Mouse (Mus musculus): ENCODE results near the gene Homer2. TPM values are rescaled to one million over a fixed set of nuclear protein-coding genes. Genes with fewer than 3 reads are reported as not detected.

The Homer2 gene
- polyA plus RNA-seq, 1 experiment, result 0.05 TPM

DNA sequence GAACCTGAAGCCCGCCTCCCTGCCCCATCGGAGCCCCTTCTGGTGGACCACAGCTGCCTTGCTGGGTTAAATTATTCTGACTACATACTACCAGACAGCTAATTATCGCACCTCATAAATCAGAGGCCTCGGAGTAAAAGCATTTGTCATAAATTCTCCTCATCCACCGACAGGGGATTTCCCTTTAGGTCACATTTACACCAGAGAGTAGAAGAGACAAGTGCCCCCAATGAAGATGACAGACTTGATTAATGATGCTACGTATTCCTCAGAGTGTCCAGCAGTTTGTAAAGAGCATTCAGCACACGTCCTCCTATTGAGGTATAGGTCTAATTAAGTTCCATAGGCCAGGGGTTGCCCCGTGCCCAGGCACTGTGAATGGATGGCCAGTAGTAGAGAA, 50.7 kb downstream of the Homer2 start:
- no peaks in the 10 kb centered on the region for H3K79me2 ChIP-seq (ENCODE audit: control insufficient read depth, insufficient read depth)
- TF ChIP-seq CEBPB (IDR thresholded peaks at IDR 0.05; ENCODE audit: low read depth) (no peak), MYOD1 (IDR thresholded peaks at IDR 0.05; ENCODE audit: control insufficient read depth, insufficient read length, low read depth) (no peak), MAX (IDR thresholded peaks at IDR 0.05) (no peak), USF1 (IDR thresholded peaks at IDR 0.05; ENCODE audit: low read depth) (no peak), FOSL1 (IDR thresholded peaks at IDR 0.05; ENCODE audit: insufficient read depth, low read length, poor library complexity, severe bottlenecking) (no peak), CTCF (IDR thresholded peaks at IDR 0.05; ENCODE audit: control insufficient read depth, insufficient read depth, insufficient read length) (no peak), MYOG (IDR thresholded peaks at IDR 0.05; ENCODE audit: control insufficient read depth, extremely low read depth, insufficient read length) (no peak)
- no peak overlapping the region for H3K4me3 ChIP-seq (ENCODE audit: insufficient read depth, poor library complexity, severe bottlenecking)
- H3K27me3 ChIP-seq (ENCODE audit: control insufficient read depth, insufficient read depth, insufficient read length), result peaks cover 16% of the 10 kb centered on the region
- H3ac ChIP-seq (ENCODE audit: control insufficient read depth, insufficient read length, low read depth), result no peak overlapping the region
- H3K79me3 ChIP-seq (ENCODE audit: low read depth), result no peaks in the 10 kb centered on the region
- H3K36me3 ChIP-seq (ENCODE audit: control insufficient read depth, insufficient read depth), result no peaks in the 10 kb centered on the region

DNA sequence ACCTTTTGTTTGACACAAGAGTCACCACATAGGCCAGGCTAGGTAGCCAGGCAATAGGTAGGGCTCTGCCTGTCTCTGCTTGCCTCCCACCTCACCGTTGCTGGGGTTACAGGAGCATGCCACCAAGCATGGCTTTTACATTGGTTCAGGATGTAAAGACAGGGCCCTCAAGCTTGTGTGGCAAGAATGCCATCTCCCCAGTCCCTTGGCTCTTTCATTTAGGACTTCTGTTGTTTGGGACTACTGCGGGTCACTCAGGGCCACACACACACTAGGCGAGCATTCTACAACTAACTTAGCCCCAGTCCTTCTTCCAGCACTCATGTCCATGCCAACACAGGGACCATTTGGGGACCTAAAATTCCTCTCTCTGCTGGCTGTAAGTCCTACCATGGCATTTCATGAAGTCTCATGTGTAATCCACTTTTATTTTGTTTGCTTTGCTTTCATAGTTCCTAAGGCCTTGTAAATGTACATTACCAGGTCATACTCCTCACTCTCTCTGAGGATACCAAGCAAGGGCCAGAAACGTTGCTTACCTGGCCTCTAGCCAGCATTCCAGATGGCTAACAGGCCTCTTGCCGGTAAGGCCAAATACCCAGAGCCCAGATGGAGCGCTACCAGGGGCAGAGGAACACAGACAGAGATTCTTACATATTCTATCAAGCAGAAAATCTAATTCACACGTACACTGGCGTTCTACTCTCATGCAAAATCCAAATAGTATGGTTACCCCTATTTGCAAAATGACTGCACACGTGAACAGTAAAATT, 52.2 kb downstream of the Homer2 start:
- H3K79me3 ChIP-seq (ENCODE audit: low read depth), result no peaks in the 10 kb centered on the region
- H3K79me2 ChIP-seq (ENCODE audit: control insufficient read depth, insufficient read depth), result no peaks in the 10 kb centered on the region
- no peak overlapping the region for H3K4me3 ChIP-seq (ENCODE audit: insufficient read depth, poor library complexity, severe bottlenecking)
- H3ac ChIP-seq (ENCODE audit: control insufficient read depth, insufficient read length, low read depth), result no peak overlapping the region
- H3K36me3 ChIP-seq (ENCODE audit: control insufficient read depth, insufficient read depth), result no peaks in the 10 kb centered on the region
- TF ChIP-seq FOSL1 (IDR thresholded peaks at IDR 0.05; ENCODE audit: insufficient read depth, low read length, poor library complexity, severe bottlenecking) (no peak), MAX (IDR thresholded peaks at IDR 0.05) (no peak), MYOD1 (IDR thresholded peaks at IDR 0.05; ENCODE audit: control insufficient read depth, insufficient read length, low read depth) (no peak), MYOG (IDR thresholded peaks at IDR 0.05; ENCODE audit: control insufficient read depth, extremely low read depth, insufficient read length) (no peak), CTCF (IDR thresholded peaks at IDR 0.05; ENCODE audit: control insufficient read depth, insufficient read depth, insufficient read length) (no peak), USF1 (IDR thresholded peaks at IDR 0.05; ENCODE audit: low read depth) (no peak), CEBPB (IDR thresholded peaks at IDR 0.05; ENCODE audit: low read depth) (no peak)
- peaks cover 21% of the 10 kb centered on the region for H3K27me3 ChIP-seq (ENCODE audit: control insufficient read depth, insufficient read depth, insufficient read length)

DNA sequence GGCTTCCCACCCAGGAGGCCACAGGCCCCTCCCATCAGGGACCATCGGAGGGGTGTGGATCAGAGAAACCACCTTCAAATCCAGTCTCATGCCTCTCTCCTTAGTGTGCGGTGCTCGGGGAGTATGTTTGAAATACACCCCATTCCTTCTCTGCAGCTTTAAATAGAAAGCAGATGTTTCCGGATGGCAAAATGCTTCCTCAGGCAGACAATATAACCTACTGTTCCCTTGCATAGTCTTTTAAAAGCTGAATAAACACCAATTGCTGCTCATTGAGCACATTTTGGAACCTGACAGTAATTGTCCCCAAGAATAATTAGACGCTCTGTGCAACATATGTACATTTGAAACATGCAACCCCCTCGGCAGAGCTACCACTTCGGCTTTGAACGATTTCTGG, 53.3 kb downstream of the Homer2 start:
- Histone ChIP-seq H3K4me3 (ENCODE audit: insufficient read depth, poor library complexity, severe bottlenecking) (no peak overlapping the region), H3ac (ENCODE audit: control insufficient read depth, insufficient read length, low read depth) (no peak overlapping the region), H3K36me3 (ENCODE audit: control insufficient read depth, insufficient read depth) (no peaks in the 10 kb centered on the region), H3K79me2 (ENCODE audit: control insufficient read depth, insufficient read depth) (no peaks in the 10 kb centered on the region), H3K79me3 (ENCODE audit: low read depth) (no peaks in the 10 kb centered on the region), H3K27me3 (ENCODE audit: control insufficient read depth, insufficient read depth, insufficient read length) (peaks cover 25% of the 10 kb centered on the region)
- no peak for TF ChIP-seq CEBPB (IDR thresholded peaks at IDR 0.05; ENCODE audit: low read depth)
- TF ChIP-seq MYOD1 (IDR thresholded peaks at IDR 0.05; ENCODE audit: control insufficient read depth, insufficient read length, low read depth), result no peak
- TF ChIP-seq FOSL1 (IDR thresholded peaks at IDR 0.05; ENCODE audit: insufficient read depth, low read length, poor library complexity, severe bottlenecking), result no peak
- TF ChIP-seq CTCF (IDR thresholded peaks at IDR 0.05; ENCODE audit: control insufficient read depth, insufficient read depth, insufficient read length), result no peak
- no peak for TF ChIP-seq MAX (IDR thresholded peaks at IDR 0.05)
- TF ChIP-seq USF1 (IDR thresholded peaks at IDR 0.05; ENCODE audit: low read depth), result no peak
- TF ChIP-seq MYOG (IDR thresholded peaks at IDR 0.05; ENCODE audit: control insufficient read depth, extremely low read depth, insufficient read length), result no peak

DNA sequence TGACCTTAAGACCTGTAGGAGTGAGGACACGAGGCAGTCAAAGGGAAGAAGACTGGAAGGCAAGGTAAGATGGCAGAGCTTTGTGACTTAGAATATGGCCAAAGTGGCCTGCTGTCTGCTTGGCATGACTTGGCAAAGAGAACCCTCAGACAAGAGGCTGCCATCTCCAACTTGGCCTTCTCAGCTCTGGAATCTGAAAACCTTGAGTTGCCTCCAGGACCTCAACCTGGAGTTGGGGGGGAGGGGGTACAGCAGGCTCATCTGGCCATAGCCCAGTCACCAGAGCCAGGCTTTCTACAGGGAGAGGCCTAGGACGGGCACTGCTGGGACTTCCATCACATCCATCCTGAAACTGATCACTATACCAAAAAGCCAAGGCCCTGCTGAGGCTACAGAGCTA, 55.0 kb downstream of the Homer2 start:
- TF ChIP-seq CEBPB (IDR thresholded peaks at IDR 0.05; ENCODE audit: low read depth), result no peak
- TF ChIP-seq FOSL1 (IDR thresholded peaks at IDR 0.05; ENCODE audit: insufficient read depth, low read length, poor library complexity, severe bottlenecking), result no peak
- TF ChIP-seq MYOG (IDR thresholded peaks at IDR 0.05; ENCODE audit: control insufficient read depth, extremely low read depth, insufficient read length), result no peak

DNA sequence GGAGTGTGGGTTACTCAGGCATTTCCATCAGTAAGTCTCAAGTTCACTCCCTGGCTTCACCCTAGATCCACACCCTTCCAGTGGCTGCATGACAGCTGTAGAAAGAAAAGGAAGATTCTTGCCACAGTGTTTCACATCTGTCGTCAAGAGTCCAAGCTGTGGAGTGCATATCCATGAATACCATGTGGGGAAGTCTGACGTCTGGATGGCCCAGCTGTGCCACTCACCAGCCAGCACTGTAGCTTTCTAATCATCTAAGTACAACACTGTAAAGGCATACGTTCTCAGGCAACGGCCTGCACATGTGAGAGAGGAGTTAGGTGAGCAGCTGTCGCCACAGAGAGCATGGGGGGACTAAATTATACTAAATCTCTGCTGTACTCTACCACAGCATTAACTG, 56.0 kb downstream of the Homer2 start:
- peaks cover 31% of the 10 kb centered on the region for H3K27me3 ChIP-seq (ENCODE audit: control insufficient read depth, insufficient read depth, insufficient read length)
- no peak for TF ChIP-seq USF1 (IDR thresholded peaks at IDR 0.05; ENCODE audit: low read depth)
- TF ChIP-seq MYOG (IDR thresholded peaks at IDR 0.05; ENCODE audit: control insufficient read depth, extremely low read depth, insufficient read length), result no peak
- TF ChIP-seq FOSL1 (IDR thresholded peaks at IDR 0.05; ENCODE audit: insufficient read depth, low read length, poor library complexity, severe bottlenecking), result no peak
- no peak overlapping the region for H3K4me3 ChIP-seq (ENCODE audit: insufficient read depth, poor library complexity, severe bottlenecking)
- no peaks in the 10 kb centered on the region for H3K79me3 ChIP-seq (ENCODE audit: low read depth)
- no peaks in the 10 kb centered on the region for H3K36me3 ChIP-seq (ENCODE audit: control insufficient read depth, insufficient read depth)
- no peaks in the 10 kb centered on the region for H3K79me2 ChIP-seq (ENCODE audit: control insufficient read depth, insufficient read depth)
- H3ac ChIP-seq (ENCODE audit: control insufficient read depth, insufficient read length, low read depth), result no peak overlapping the region

More for the DNA sequence above, 55.0 kb downstream of the Homer2 start:
- no peaks in the 10 kb centered on the region for H3K79me2 ChIP-seq (ENCODE audit: control insufficient read depth, insufficient read depth)
- H3ac ChIP-seq (ENCODE audit: control insufficient read depth, insufficient read length, low read depth), result no peak overlapping the region
- no peaks in the 10 kb centered on the region for H3K36me3 ChIP-seq (ENCODE audit: control insufficient read depth, insufficient read depth)
- peaks cover 28% of the 10 kb centered on the region for H3K27me3 ChIP-seq (ENCODE audit: control insufficient read depth, insufficient read depth, insufficient read length)
- no peak overlapping the region for H3K4me3 ChIP-seq (ENCODE audit: insufficient read depth, poor library complexity, severe bottlenecking)
- H3K79me3 ChIP-seq (ENCODE audit: low read depth), result no peaks in the 10 kb centered on the region

DNA sequence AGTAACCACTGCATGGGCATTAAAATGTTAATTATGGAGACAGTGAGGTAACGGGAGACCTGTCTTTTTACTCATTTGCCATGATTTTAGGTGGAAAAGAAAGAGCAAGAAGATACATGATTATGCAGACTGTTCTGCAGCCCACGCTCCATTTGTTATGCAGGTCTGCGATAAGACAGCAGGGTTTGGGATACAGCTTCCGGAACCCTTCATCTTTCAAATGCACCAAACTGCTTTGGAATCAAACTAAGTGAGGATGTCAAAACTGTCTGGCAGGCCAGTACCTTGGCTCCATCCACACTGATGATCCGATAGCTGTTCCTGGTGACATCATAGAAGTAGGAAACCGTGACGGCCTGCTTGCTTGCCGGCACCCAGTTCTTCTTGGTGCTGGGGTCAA, 58.1 kb downstream of the Homer2 start:
- H3K4me3 ChIP-seq (ENCODE audit: insufficient read depth, poor library complexity, severe bottlenecking), result no peak overlapping the region
- peaks cover 32% of the 10 kb centered on the region for H3K27me3 ChIP-seq (ENCODE audit: control insufficient read depth, insufficient read depth, insufficient read length)
- no peaks in the 10 kb centered on the region for H3K36me3 ChIP-seq (ENCODE audit: control insufficient read depth, insufficient read depth)
- no peaks in the 10 kb centered on the region for H3K79me2 ChIP-seq (ENCODE audit: control insufficient read depth, insufficient read depth)
- H3ac ChIP-seq (ENCODE audit: control insufficient read depth, insufficient read length, low read depth), result no peak overlapping the region
- no peaks in the 10 kb centered on the region for H3K79me3 ChIP-seq (ENCODE audit: low read depth)
- TF ChIP-seq FOSL1 (IDR thresholded peaks at IDR 0.05; ENCODE audit: insufficient read depth, low read length, poor library complexity, severe bottlenecking) (no peak), CTCF (IDR thresholded peaks at IDR 0.05; ENCODE audit: control insufficient read depth, insufficient read depth, insufficient read length) (no peak), USF1 (IDR thresholded peaks at IDR 0.05; ENCODE audit: low read depth) (no peak), CEBPB (IDR thresholded peaks at IDR 0.05; ENCODE audit: low read depth) (no peak), MYOG (IDR thresholded peaks at IDR 0.05; ENCODE audit: control insufficient read depth, extremely low read depth, insufficient read length) (no peak), MAX (IDR thresholded peaks at IDR 0.05) (no peak), MYOD1 (IDR thresholded peaks at IDR 0.05; ENCODE audit: control insufficient read depth, insufficient read length, low read depth) (no peak)
